Mouse (Mus musculus) midbrain, embryonic 10.5 days (tissue): ENCODE data around the gene Atl3. TPM values are rescaled to one million over a fixed set of nuclear protein-coding genes. Genes with fewer than 3 reads are reported as not detected.
A peak's percentile ranks its signal among the peaks of the same experiment; 100 is the strongest.

ENCODE experiments used
- DNase-seq: peaks from one replicate; pipeline ENCODE4 v3.0.0-alpha.2; 2017; ENCODE audit warnings: low spot score
- H3K27ac ChIP-seq: fragments of 300-500 bp; sonication (generic); replicated peaks from 2 replicates; pipeline ENCODE4 v1.5.1; 2016; ENCODE audit warnings: mild to moderate bottlenecking
- H3K27me3 ChIP-seq: fragments of 300-500 bp; sonication (generic); 2 replicates; pipeline ENCODE4 v1.6.1; 2016; ENCODE audit warnings: low read depth, mild to moderate bottlenecking; ENCODE audit not compliant: poor library complexity, severe bottlenecking
- H3K36me3 ChIP-seq: fragments of 300-500 bp; sonication (generic); 2 replicates; pipeline ENCODE4 v1.6.1; 2016; ENCODE audit warnings: mild to moderate bottlenecking, moderate library complexity
- H3K4me1 ChIP-seq: fragments of 300-500 bp; sonication (generic); 2 replicates; pipeline ENCODE4 v1.6.1; 2016
- H3K4me3 ChIP-seq: fragments of 300-500 bp; sonication (generic); 2 replicates; pipeline ENCODE4 v1.5.1; 2016; ENCODE audit warnings: mild to moderate bottlenecking, moderate library complexity
- H3K9me3 ChIP-seq: fragments of 300-500 bp; sonication (generic); replicated peaks from 2 replicates; pipeline ENCODE4 v1.6.1; 2016; ENCODE audit warnings: mild to moderate bottlenecking
- WGBS: fragments of 180-500 bp; shearing (Covaris S2); methylation state at CpG from one replicate; pipeline ENCODE4 v1.1.7; 2016; 5-methylcytosine and 5-hydroxymethylcytosine counted together
- polyA plus RNA-seq: library from polyadenylated mRNA; unstranded; fragments of >200 nt; fragmentation: Nextera tagmentation; extraction: Ambion mirVana; gene quantifications from 2 replicates; pipeline ENCODE4 v1.2.1, GENCODE M21; 2016

Gene Atl3
- polyA plus RNA-seq, result 5.3 and 5.8 TPM in 2 replicates

DNA sequence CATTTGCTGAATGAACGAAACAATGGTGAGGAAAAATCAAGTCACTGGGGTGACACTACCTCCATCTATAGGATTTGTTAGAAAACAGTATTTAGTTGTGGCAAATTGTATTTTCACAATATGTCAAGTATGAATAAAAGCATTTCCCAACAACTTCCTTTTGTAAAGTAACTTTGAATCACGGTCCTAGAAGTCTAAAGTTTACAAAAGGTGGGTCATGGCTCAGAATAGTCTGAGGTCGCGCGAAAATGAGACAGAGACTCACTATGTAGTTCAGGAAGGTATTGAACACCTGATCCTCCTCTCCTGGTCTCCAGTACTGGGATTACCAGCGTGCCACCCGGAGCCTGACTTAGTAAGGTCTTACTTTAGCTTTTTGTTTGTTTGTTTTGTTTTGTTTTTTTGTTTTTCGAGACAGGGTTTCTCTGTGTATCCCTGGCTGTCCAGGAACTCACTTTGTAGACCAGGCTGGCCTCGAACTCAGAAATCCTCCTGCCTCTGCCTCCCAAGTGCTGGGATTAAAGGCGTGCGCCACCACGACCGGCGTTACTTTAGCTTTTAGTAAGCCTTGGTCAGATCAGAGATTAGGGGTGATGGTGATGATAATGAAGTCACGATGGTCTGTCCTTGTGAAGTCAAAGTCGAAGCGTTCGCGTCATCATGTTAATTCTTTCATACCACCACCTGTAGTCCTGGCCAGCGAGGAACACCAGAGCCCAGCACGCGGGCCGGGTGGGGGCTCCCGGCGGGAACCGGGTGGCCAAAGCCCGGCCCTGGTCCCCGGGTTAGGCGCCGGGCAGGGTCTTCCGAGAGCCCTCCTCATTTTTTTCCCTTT is at the start of gene Atl3:
Gene Atl3 (plus strand): TSS at position 689 of the 835 bp plus-strand sequence.
- H3K4me1 ChIP-seq, result peaks cover 13% of the 10 kb centered on the region
- no peaks in the 10 kb centered on the region for H3K27me3 ChIP-seq
- peak within 1 kb of the TSS; percentile 94 for H3K27ac ChIP-seq
- H3K4me3 ChIP-seq, result peak within 1 kb of the TSS; percentile 72
- no peaks in the 10 kb centered on the region for H3K36me3 ChIP-seq
- H3K9me3 ChIP-seq, result no peaks in the 10 kb centered on the region
- 30% methylated on average over 31 of the region's 31 CpGs for whole genome bisulfite sequencing
- no peak for DNase-seq

GRCm38 (mm10) chr19:7445105-7445504 is 48.7 kb upstream of the Atl3 start:
- Histone ChIP-seq H3K9me3 (no peaks in the 10 kb centered on the region), H3K27me3 (no peaks in the 10 kb centered on the region), H3K27ac (no peak overlapping the region), H3K4me1 (no peaks in the 10 kb centered on the region), H3K36me3 (peaks cover 66% of the 10 kb centered on the region), H3K4me3 (no peak overlapping the region)
- whole genome bisulfite sequencing, result 96% methylated on average over 2 of the region's 2 CpGs
- no peak for DNase-seq

GRCm38 (mm10) chr19:7445596-7445995 is 48.2 kb upstream of the Atl3 start:
- no peaks in the 10 kb centered on the region for H3K27me3 ChIP-seq
- H3K27ac ChIP-seq, result no peak overlapping the region
- no peak overlapping the region for H3K4me3 ChIP-seq
- DNase-seq, result no peak
- WGBS, result 87% methylated on average over 1 of the region's 1 CpGs
- no peaks in the 10 kb centered on the region for H3K9me3 ChIP-seq
- H3K36me3 ChIP-seq, result peaks cover 71% of the 10 kb centered on the region
- no peaks in the 10 kb centered on the region for H3K4me1 ChIP-seq

DNA sequence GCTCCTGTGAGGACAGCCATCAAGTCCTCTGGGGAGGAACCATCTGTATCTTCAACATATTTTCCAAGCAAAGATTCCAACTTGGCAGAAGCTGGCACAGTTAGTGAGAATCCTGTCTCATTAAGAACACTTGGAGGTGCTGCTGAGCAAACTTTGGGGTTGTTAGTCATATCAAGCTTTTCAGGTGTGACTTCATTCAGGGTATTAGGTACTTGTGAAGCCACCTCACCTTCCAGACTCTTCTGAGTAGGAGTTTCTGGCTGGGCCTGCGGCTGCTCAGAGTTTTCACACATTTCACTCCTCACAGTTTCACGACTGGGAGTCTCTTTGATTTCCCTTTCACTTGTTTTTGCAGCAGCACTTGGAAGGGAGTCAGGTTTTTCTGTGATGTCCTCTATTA is 37.0 kb upstream of the Atl3 start:
- no peaks in the 10 kb centered on the region for H3K4me1 ChIP-seq
- 90% methylated on average over 2 of the region's 2 CpGs for WGBS
- H3K4me3 ChIP-seq, result no peak overlapping the region
- H3K27me3 ChIP-seq, result no peaks in the 10 kb centered on the region
- no peak overlapping the region for H3K27ac ChIP-seq
- DNase-seq, result no peak
- peaks cover 48% of the 10 kb centered on the region for H3K36me3 ChIP-seq
- no peaks in the 10 kb centered on the region for H3K9me3 ChIP-seq

GRCm38 (mm10) chr19:7458901-7459300 is 34.9 kb upstream of the Atl3 start:
- peaks cover 64% of the 10 kb centered on the region for H3K36me3 ChIP-seq

GRCm38 (mm10) chr19:7459370-7459769 is 34.5 kb upstream of the Atl3 start:
- no peaks in the 10 kb centered on the region for H3K27me3 ChIP-seq
- no peak overlapping the region for H3K27ac ChIP-seq
- no peaks in the 10 kb centered on the region for H3K4me1 ChIP-seq
- H3K4me3 ChIP-seq, result no peak overlapping the region
- H3K36me3 ChIP-seq, result peaks cover 62% of the 10 kb centered on the region
- DNase-seq, result no peak
- WGBS, result 98% methylated on average over 2 of the region's 2 CpGs
- H3K9me3 ChIP-seq, result no peaks in the 10 kb centered on the region

More at GRCm38 (mm10) chr19:7458901-7459300, 34.9 kb upstream of the Atl3 start:
- Histone ChIP-seq H3K4me3 (no peak overlapping the region), H3K4me1 (no peaks in the 10 kb centered on the region), H3K27ac (no peak overlapping the region), H3K9me3 (no peaks in the 10 kb centered on the region), H3K27me3 (no peaks in the 10 kb centered on the region)
- DNase-seq, result no peak

DNA sequence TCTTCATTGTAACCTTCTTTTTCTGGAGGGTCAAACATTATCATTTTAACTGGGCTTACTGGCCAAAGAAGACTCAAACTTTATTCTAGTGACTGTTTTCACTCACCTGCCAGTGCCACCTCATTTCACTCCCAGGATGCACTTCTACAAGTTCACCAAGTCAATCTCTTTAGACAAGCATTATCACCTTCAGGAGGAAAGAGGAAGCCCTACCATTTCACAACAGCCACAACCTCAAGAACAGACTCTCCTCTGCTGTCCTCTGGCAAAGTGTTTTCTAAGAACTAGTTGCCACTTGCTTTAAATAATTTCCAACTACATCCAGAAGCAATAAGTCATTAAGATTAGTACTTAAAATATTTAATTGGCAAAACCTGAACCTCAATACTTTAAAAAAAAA is 25.9 kb upstream of the Atl3 start:
- no peak overlapping the region for H3K27ac ChIP-seq
- H3K4me1 ChIP-seq, result no peaks in the 10 kb centered on the region
- H3K9me3 ChIP-seq, result no peaks in the 10 kb centered on the region
- no peak for DNase-seq
- H3K4me3 ChIP-seq, result no peak overlapping the region
- no peaks in the 10 kb centered on the region for H3K27me3 ChIP-seq
- H3K36me3 ChIP-seq, result peaks cover 77% of the 10 kb centered on the region

GRCm38 (mm10) chr19:7470643-7471042 is 23.2 kb upstream of the Atl3 start:
- H3K27ac ChIP-seq, result no peak overlapping the region
- DNase-seq, result no peak
- H3K9me3 ChIP-seq, result no peaks in the 10 kb centered on the region
- H3K4me1 ChIP-seq, result no peaks in the 10 kb centered on the region
- H3K36me3 ChIP-seq, result peaks cover 81% of the 10 kb centered on the region
- H3K27me3 ChIP-seq, result no peaks in the 10 kb centered on the region
- no peak overlapping the region for H3K4me3 ChIP-seq
- 95% methylated on average over 2 of the region's 2 CpGs for WGBS

DNA sequence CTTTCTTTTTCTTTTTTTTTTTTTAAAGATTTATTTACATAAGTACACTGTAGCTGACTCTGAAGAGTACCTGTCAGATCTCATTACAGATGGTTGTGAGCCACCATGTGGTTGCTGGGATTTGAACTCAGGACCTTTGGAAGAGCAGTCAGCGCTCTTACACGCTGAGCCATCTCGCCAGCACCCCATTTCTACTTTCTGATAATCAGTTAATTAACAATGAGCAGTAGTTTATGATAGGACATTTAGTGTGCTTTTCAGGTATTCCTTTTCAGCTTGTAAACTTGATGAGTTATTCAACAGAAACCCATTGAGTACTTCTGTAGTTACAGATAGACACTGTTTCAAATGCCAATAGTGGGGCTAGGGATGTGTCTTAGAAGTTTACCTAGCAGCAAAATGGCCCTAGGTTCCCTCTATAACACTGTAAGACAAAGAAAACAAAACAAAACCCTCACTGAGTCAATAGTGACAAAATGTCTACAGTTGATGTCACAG is 14.0 kb upstream of the Atl3 start:
- H3K27ac ChIP-seq, result no peak overlapping the region
- 97% methylated on average over 3 of the region's 3 CpGs for WGBS
- DNase-seq, result no peak
- H3K36me3 ChIP-seq, result peaks cover 46% of the 10 kb centered on the region
- peak overlapping the region; percentile 88; the same call in 1 of the 2 replicates for H3K4me3 ChIP-seq
- no peaks in the 10 kb centered on the region for H3K9me3 ChIP-seq
- no peaks in the 10 kb centered on the region for H3K27me3 ChIP-seq
- peaks cover 27% of the 10 kb centered on the region for H3K4me1 ChIP-seq

- 5% methylated on average over 12 of the region's 12 CpGs for WGBS
- Histone ChIP-seq H3K27ac (peak overlapping the region; percentile 99), H3K9me3 (no peaks in the 10 kb centered on the region), H3K27me3 (no peaks in the 10 kb centered on the region), H3K4me1 (peaks cover 27% of the 10 kb centered on the region), H3K4me3 (peak overlapping the region; percentile 88), H3K36me3 (peaks cover 34% of the 10 kb centered on the region)
- DNase-seq, result peak; percentile 74
Measured at GRCm38 (mm10) chr19:7481541-7482265, 12.1 kb upstream of the Atl3 start.

GRCm38 (mm10) chr19:7482266-7482598 is 11.6 kb upstream of the Atl3 start:
- H3K9me3 ChIP-seq, result no peaks in the 10 kb centered on the region
- peak overlapping the region; percentile 88 for H3K4me3 ChIP-seq
- H3K27ac ChIP-seq, result peak overlapping the region; percentile 99
- 0% methylated on average over 7 of the region's 7 CpGs for WGBS
- H3K27me3 ChIP-seq, result no peaks in the 10 kb centered on the region
- DNase-seq, result no peak
- peaks cover 28% of the 10 kb centered on the region for H3K36me3 ChIP-seq
- peaks cover 27% of the 10 kb centered on the region for H3K4me1 ChIP-seq

GRCm38 (mm10) chr19:7482599-7483511 is 11.0 kb upstream of the Atl3 start, which contains the start of gene Rtn3:
TSS of gene Rtn3 (minus strand) at chr19:7483281.
- WGBS, result 0% methylated on average over 80 of the region's 80 CpGs
- H3K27me3 ChIP-seq, result no peaks in the 10 kb centered on the region
- peaks cover 27% of the 10 kb centered on the region for H3K4me1 ChIP-seq
- H3K36me3 ChIP-seq, result peaks cover 24% of the 10 kb centered on the region
- peak within 1 kb of the TSS; percentile 99 for H3K27ac ChIP-seq
- H3K4me3 ChIP-seq, result peak within 1 kb of the TSS; percentile 88
- DNase-seq, result peak; percentile 99
- H3K9me3 ChIP-seq, result no peaks in the 10 kb centered on the region
